Mouse (Mus musculus): ENCODE measurements around the gene Slc25a36. TPM values are rescaled to one million over a fixed set of nuclear protein-coding genes. Genes with fewer than 3 reads are reported as not detected.

Gene Slc25a36
- total RNA-seq, 2 experiments from 2014 or later: 69.3 to 72.7 TPM

DNA sequence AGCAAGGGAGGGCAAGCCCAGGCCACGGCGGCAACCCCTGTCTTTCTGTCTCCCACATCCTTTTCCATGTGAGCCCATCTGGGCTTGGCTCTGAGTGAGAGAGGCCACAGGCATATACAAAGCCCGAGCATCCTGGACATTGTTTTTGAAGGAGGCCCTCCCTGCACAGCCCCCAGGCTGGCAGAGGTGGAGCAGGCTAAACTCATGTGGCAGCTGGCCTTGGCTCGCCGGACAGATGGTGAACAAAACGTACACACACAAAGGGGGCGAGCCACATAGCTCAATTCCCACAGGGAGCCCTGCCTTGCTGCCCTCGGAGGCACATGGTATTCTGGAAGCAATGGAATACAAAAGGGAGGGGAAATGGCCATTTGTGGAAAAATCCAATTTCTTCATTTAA lies 59.8 kb downstream of the Slc25a36 start:
- DNase-seq (ENCODE audit: low spot score in 2 of 2): no peak

DNA sequence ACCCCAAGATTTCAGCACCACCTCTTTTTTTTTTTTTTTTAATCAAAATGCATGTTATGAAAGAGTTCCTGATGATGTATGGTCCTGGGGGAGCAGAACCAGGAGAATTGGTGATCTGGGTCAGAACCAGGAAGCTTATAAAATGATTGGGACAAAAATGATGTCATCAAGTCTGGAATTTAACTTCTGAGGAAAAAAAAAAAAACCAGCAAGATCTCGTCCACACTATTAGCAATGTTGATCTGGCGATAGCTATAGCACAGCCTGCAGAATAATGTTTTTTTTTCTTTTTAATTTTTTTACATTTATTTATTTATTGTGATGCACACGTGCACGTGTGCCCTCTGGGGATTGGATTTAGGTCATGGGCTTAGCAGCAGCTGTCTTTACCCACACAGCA lies 64.7 kb downstream of the Slc25a36 start:
- DNase-seq (ENCODE audit: low spot score in 2 of 2): no peak

GRCm38 (mm10) chr9:97041633-97042032 lies 69.3 kb downstream of the Slc25a36 start:
- DNase-seq (ENCODE audit: low spot score in 2 of 2): no peak

DNA sequence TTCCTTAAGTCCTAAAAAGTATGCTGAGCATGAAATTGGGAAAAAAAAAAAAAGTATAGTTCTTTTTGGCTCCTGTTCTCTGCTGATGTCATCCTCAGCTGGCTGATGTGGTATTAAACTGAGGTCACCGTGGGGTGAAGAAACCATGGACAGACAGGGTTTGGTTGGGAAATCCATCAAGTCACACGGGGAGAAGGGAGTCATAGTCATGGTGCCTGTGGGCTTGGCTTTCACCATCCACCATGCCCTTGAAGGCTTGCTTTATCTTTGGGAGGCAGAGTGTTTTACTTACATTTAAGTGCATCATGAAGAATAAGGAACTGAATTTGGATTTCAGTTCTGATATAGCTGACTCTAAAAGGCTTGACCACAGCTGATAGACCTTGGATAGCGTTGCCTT lies 72.9 kb downstream of the Slc25a36 start:
- DNase-seq (ENCODE audit: low spot score in 2 of 2): no peak

DNA sequence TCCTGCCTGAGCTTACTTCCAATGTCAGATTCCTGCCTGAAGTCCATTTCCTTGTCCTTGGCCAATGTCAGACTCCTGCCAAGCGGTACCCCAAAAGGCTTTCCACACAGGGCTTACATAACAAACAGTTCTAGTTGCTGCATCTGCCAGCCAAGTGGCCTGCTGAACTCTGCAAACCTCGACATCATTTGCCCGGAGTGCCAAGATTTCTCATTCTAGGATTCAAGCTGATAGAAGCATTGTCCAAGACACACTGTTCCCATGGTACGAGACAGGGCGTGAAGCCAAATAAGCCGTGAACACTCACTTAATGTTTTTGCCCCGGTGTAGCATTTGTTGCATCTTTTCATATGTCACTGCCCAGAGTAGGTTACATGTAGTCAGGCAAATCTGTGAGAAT lies 74.3 kb downstream of the Slc25a36 start:
- no peak for DNase-seq (ENCODE audit: low spot score in 2 of 2)

DNA sequence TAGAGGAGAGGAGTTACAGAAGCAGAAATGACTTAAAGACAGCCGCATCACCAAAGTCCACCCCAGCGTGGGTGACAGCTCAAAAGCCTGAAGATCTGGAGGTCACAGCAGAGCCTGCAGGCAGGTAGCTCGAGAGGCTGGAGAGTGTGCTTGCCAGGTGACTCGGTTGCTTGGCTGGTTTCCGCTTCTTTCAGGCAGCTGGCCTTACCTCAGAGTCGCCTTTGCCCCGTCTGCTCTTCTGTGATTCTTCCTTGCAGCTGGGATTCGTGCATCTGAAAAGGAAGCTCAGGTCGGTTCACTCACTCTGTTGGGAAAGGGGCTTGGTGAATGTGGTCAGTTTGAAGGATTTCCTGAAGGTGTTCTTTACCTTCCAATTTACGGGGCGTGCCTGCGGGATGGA lies 83.6 kb downstream of the Slc25a36 start:
- DNase-seq (ENCODE audit: low spot score in 2 of 2): no peak

- DNase-seq (ENCODE audit: low spot score in 2 of 2): no peak
These were observed 85.0 kb downstream of the Slc25a36 start for GRCm38 (mm10) chr9:97026006-97026405.

Other genes with a start within 250 kb of the Slc25a36 start
- gene Pxylp1, start 218.5 kb downstream of the Slc25a36 start, total RNA-seq (2021): 10 to 100 TPM; 18.7 to 23.6 TPM
- 1 to 10 TPM; 4.8 to 5.0 TPM for gene Spsb4, start 92.3 kb downstream of the Slc25a36 start, total RNA-seq (2021)

Data from layer of hippocampus, adult 18-20 months (tissue).